Mouse (Mus musculus) lung, embryonic 15.5 days (tissue): ENCODE data around the gene Spast. TPM values are rescaled to one million over a fixed set of nuclear protein-coding genes. Genes with fewer than 3 reads are reported as not detected.

Source experiments
- ATAC-seq: fragments of 200-750 bp; cut with Nextera tagmentation; 2 replicates; pipeline ENCODE4 v1.8.0; 2017; ENCODE audit warnings: moderate number of reproducible peaks, borderline replicate concordance; ENCODE audit not compliant: low FRiP score, low TSS enrichment; ENCODE audit errors: extremely low read depth
- H3K27ac ChIP-seq: fragments of 300-500 bp; sonication (generic); 2 replicates; pipeline ENCODE4 v1.5.1; 2015; ENCODE audit warnings: moderate library complexity, mild to moderate bottlenecking, inconsistent platforms
- H3K27me3 ChIP-seq: fragments of 300-500 bp; sonication (generic); 2 replicates; pipeline ENCODE4 v1.6.1; 2015; ENCODE audit warnings: inconsistent platforms
- H3K36me3 ChIP-seq: fragments of 300-500 bp; sonication (generic); 2 replicates; pipeline ENCODE4 v1.6.1; 2015; ENCODE audit warnings: inconsistent platforms
- H3K4me1 ChIP-seq: fragments of 300-500 bp; sonication (generic); 2 replicates; pipeline ENCODE4 v1.6.1; 2015; ENCODE audit warnings: inconsistent platforms
- H3K4me2 ChIP-seq: fragments of 300-500 bp; sonication (generic); 2 replicates; pipeline ENCODE4 v1.6.1; 2015; ENCODE audit warnings: inconsistent platforms, mild to moderate bottlenecking, moderate library complexity
- H3K4me3 ChIP-seq: fragments of 300-500 bp; sonication (generic); 2 replicates; pipeline ENCODE4 v1.5.1; 2015; ENCODE audit warnings: mild to moderate bottlenecking, inconsistent platforms
- H3K9ac ChIP-seq: fragments of 300-500 bp; sonication (generic); 2 replicates; pipeline ENCODE4 v1.6.1; 2015; ENCODE audit warnings: inconsistent platforms
- H3K9me3 ChIP-seq: fragments of 300-500 bp; sonication (generic); 2 replicates; pipeline ENCODE4 v1.6.1; 2016; ENCODE audit warnings: inconsistent platforms
- WGBS: fragments of 180-500 bp; shearing (Covaris S2); methylation state at CpG from one replicate; pipeline ENCODE4 v1.1.7; 2015; 5-methylcytosine and 5-hydroxymethylcytosine counted together
- polyA plus RNA-seq: library from polyadenylated mRNA; unstranded; fragments of >200 nt; fragmentation: Nextera tagmentation; extraction: Ambion mirVana; gene quantifications from 2 replicates; pipeline ENCODE4 v1.2.1, GENCODE M21; 2015

The Spast gene
- polyA plus RNA-seq, 1 experiment from 2014 or later = 15.6 TPM

GRCm38 (mm10) chr17:74402486-74403222, 63.9 kb downstream of the Spast start:
- Histone ChIP-seq H3K4me2 (no peak overlapping the region), H3K9me3 (no peaks in the 10 kb centered on the region), H3K4me1 (no peaks in the 10 kb centered on the region), H3K36me3 (peaks cover 39% of the 10 kb centered on the region), H3K27me3 (no peaks in the 10 kb centered on the region), H3K9ac (no peak overlapping the region), H3K4me3 (no peak overlapping the region), H3K27ac (no peak overlapping the region)
- WGBS = 88% methylated on average over 12 of the region's 12 CpGs
- no peak for ATAC-seq

GRCm38 (mm10) chr17:74406487-74406886, 67.7 kb downstream of the Spast start:
- no peak for ATAC-seq
- Histone ChIP-seq H3K36me3 (peaks cover 59% of the 10 kb centered on the region), H3K4me1 (no peaks in the 10 kb centered on the region), H3K27ac (no peak overlapping the region), H3K27me3 (no peaks in the 10 kb centered on the region), H3K4me3 (no peak overlapping the region), H3K9ac (no peak overlapping the region), H3K4me2 (no peak overlapping the region), H3K9me3 (no peaks in the 10 kb centered on the region)
- 78% methylated on average over 8 of the region's 8 CpGs for WGBS

DNA sequence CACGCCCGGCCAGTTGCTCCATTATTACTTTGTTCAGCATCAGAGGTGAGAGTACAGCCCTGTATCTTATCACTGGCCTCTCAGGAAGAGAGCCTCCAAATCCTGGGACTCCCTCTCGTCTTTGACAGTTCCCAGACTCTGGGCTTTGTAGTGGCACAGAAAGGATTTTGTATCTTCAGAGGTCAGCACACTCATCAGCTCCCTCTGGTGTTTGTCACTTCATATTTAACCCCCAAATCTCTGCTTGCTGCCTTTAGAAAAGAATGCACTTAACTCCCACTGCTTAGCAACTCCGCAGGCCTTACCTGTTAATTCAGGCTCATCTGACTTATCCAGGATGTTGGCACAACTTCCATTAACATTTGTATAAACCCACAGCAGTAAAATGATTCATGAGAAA, 70.9 kb downstream of the Spast start:
- 60% methylated on average over 4 of the region's 4 CpGs for whole genome bisulfite sequencing
- no peaks in the 10 kb centered on the region for H3K27me3 ChIP-seq
- no peak overlapping the region for H3K4me3 ChIP-seq
- H3K9me3 ChIP-seq = no peaks in the 10 kb centered on the region
- H3K9ac ChIP-seq = no peak overlapping the region
- no peak for ATAC-seq
- H3K4me2 ChIP-seq = no peak overlapping the region
- no peaks in the 10 kb centered on the region for H3K4me1 ChIP-seq
- H3K27ac ChIP-seq = no peak overlapping the region
- peaks cover 63% of the 10 kb centered on the region for H3K36me3 ChIP-seq

DNA sequence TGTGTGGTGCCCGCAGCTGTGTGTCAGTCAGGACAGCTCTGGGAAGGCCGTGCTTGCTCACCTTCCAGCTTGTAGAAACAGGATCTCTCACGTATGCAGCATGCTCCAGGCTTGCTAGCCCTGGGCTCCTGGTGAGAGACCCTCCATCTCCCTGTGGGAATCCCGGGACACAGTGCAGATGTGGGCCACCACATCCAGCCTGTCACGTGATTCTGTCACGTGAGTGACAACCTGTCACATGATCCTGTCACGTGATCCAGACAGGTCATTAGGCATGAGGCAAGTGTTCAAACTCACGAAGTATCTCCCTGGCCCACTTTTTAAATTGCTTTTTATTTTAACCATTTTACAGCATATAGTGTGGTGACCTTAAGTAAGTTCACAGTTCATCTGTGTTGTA, 74.5 kb downstream of the Spast start:
- H3K4me3 ChIP-seq = no peak overlapping the region
- H3K27me3 ChIP-seq = no peaks in the 10 kb centered on the region
- H3K4me1 ChIP-seq = no peaks in the 10 kb centered on the region
- H3K4me2 ChIP-seq = no peak overlapping the region
- H3K9me3 ChIP-seq = no peaks in the 10 kb centered on the region
- WGBS = 84% methylated on average over 8 of the region's 8 CpGs
- no peak for ATAC-seq
- H3K36me3 ChIP-seq = peaks cover 63% of the 10 kb centered on the region
- no peak overlapping the region for H3K27ac ChIP-seq
- H3K9ac ChIP-seq = no peak overlapping the region

- Histone ChIP-seq H3K9ac (no peak overlapping the region), H3K9me3 (no peaks in the 10 kb centered on the region), H3K36me3 (peaks cover 63% of the 10 kb centered on the region), H3K4me1 (no peaks in the 10 kb centered on the region), H3K27me3 (no peaks in the 10 kb centered on the region), H3K4me3 (no peak overlapping the region), H3K27ac (no peak overlapping the region), H3K4me2 (no peak overlapping the region)
- ATAC-seq = no peak
- 56% methylated on average over 1 of the region's 1 CpGs for WGBS
These were observed 75.9 kb downstream of the Spast start for GRCm38 (mm10) chr17:74414671-74415070.

DNA sequence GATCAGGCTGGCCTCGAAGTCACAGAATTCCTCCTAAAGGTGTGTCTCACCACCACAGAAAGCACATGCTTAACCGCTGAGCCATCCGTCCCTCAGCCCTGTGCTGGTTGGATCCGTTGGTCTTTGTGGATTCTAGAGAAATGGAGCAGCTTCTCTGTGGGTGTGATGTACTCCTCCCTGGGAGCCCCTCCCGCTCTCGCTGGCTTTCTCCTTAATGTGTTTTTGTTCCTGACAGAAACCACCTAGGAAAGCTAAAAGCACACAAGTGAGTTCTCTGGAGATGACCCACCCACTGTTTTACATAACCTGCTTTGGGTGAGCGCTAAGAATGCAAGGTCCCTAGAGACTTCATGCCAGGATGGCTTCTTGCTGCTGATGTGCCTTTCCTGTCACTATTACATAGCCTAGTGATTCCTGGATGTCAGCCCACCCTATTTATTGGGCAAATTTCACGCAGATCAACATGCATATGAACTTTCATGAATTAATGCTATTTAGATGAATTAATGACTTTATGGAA, 78.1 kb downstream of the Spast start:
- WGBS = 85% methylated on average over 8 of the region's 8 CpGs
- H3K27me3 ChIP-seq = no peaks in the 10 kb centered on the region
- no peak overlapping the region for H3K4me3 ChIP-seq
- no peak overlapping the region for H3K27ac ChIP-seq
- no peaks in the 10 kb centered on the region for H3K9me3 ChIP-seq
- H3K4me2 ChIP-seq = no peak overlapping the region
- ATAC-seq = no peak
- no peaks in the 10 kb centered on the region for H3K4me1 ChIP-seq
- peaks cover 58% of the 10 kb centered on the region for H3K36me3 ChIP-seq
- no peak overlapping the region for H3K9ac ChIP-seq

DNA sequence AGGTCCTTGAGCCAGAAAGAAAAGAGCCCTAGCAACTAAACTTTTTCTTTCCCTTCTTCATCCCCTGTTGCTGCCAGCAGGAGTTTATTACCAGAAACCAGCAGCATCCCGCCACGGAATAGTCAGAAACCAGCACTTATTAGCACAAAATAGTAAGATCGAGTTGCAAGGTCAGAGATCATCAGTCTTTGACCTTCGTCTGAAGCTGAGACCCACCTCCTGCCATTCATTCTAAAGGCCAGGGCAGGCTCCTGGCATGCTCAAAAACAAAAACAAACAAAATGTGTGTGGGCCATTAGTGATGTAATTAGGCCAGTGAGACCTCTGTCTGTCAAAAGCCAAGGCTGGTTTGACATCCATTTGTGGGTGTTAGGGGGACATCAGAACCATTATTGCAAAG, 79.4 kb downstream of the Spast start:
- 41% methylated on average over 4 of the region's 4 CpGs for WGBS
- no peaks in the 10 kb centered on the region for H3K27me3 ChIP-seq
- no peak overlapping the region for H3K9ac ChIP-seq
- H3K4me2 ChIP-seq = no peak overlapping the region
- H3K9me3 ChIP-seq = no peaks in the 10 kb centered on the region
- ATAC-seq = no peak
- no peaks in the 10 kb centered on the region for H3K4me1 ChIP-seq
- H3K4me3 ChIP-seq = no peak overlapping the region
- H3K36me3 ChIP-seq = peaks cover 59% of the 10 kb centered on the region
- no peak overlapping the region for H3K27ac ChIP-seq

DNA sequence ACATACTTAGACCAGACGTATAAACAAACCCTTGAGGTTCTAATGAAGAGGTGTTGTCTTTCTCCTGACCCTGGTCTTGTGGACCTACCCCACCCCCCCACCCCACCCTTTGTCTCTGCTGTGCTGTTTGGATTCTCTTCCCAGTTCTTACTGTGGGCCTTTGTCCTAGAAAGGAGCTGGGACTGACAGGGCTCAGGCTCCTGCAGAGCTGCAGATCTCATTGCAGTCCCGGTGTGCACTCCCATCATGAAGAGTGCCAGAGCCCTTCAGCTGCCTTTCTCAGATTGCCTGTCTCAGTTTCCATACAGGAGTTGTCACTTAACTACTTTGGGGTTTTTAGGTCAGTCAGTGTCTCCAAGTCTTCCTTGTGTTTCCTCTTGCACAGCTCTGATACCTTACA, 81.9 kb downstream of the Spast start:
- Histone ChIP-seq H3K9me3 (no peaks in the 10 kb centered on the region), H3K4me2 (no peak overlapping the region), H3K36me3 (peaks cover 54% of the 10 kb centered on the region), H3K27me3 (no peaks in the 10 kb centered on the region), H3K4me3 (no peak overlapping the region), H3K4me1 (no peaks in the 10 kb centered on the region), H3K9ac (no peak overlapping the region), H3K27ac (no peak overlapping the region)
- 70% methylated on average over 2 of the region's 2 CpGs for WGBS
- no peak for ATAC-seq

DNA sequence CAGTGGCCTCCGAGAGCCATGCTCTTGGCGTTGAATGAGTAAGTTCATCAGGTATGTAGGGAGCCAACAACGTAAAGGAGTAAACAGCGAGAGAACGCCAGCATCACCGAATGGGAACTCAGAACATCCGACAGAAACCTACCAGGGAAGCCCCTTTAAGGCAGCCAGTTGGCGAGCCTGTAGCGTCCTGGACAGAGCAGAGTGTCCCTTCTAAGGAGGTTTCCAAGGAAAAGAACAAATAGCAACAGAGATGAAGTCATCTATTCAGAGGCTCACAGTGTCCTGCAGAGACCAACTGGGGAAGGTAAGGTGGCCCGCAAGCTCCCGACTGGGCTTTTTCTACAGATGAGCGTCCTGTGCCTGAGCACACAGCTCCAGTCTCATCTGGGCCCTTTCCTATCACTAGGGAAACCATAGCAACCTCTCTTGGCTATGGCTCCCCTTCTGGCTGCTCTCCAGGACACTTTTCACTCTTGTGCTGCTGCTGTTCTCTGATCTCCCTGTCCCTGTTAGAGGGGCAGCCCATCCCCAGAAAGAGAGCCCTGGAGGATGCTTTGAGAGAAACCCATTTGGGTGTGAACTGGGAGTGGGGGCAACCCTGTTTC, 85.7 kb downstream of the Spast start:
- Histone ChIP-seq H3K4me2 (no peak overlapping the region), H3K4me3 (no peak overlapping the region), H3K4me1 (no peaks in the 10 kb centered on the region), H3K27ac (no peak overlapping the region), H3K9me3 (no peaks in the 10 kb centered on the region), H3K36me3 (peaks cover 47% of the 10 kb centered on the region), H3K27me3 (no peaks in the 10 kb centered on the region), H3K9ac (no peak overlapping the region)
- WGBS = 78% methylated on average over 12 of the region's 12 CpGs
- ATAC-seq = no peak

DNA sequence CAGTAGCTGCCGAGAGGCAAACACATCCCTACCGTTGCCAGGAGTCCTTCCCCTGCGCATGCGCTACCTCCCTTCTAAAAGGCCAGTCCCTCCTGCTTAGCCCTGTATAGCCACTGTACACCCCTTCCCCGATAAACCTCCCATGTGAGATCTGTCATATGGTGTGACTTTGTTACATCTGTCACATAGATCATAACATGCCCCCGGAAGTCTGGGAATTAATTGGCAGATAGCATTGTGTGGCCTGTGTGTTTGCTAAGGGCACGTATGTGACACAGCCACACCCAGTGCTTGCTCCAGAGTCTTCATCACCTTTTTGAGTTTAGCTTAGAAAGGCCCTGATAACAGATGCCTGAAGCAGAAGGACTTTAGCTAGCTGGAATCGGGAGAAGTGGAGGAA, 91.3 kb downstream of the Spast start:
- H3K27ac ChIP-seq = no peak overlapping the region
- 69% methylated on average over 8 of the region's 8 CpGs for WGBS
- no peak overlapping the region for H3K4me2 ChIP-seq
- no peaks in the 10 kb centered on the region for H3K27me3 ChIP-seq
- no peaks in the 10 kb centered on the region for H3K9me3 ChIP-seq
- H3K36me3 ChIP-seq = peaks cover 12% of the 10 kb centered on the region; the same call in 1 of the 2 replicates
- H3K4me1 ChIP-seq = no peaks in the 10 kb centered on the region
- H3K4me3 ChIP-seq = no peak overlapping the region
- H3K9ac ChIP-seq = no peak overlapping the region
- ATAC-seq = no peak

DNA sequence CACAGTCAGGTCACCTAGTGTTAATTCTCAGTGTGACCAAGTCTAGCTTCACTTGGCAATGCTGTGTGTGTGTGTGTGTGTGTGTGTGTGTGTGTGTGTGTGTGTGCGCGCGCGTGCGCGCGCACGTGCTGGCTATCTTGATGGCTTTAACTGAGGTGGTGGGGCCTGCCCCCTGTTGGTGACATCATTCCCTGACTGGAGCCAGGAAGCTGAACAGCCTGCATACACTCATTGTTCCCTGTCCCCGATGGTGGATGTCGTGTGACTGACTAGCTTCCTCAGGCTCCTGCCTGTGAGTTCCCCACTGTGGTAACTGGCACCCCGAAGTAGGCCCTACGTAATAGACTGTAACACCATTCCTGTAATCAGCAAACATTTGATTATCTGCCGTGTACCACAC, 92.7 kb downstream of the Spast start:
- H3K27me3 ChIP-seq = no peaks in the 10 kb centered on the region
- peaks cover 10% of the 10 kb centered on the region; the same call in 1 of the 2 replicates for H3K36me3 ChIP-seq
- H3K4me2 ChIP-seq = no peak overlapping the region
- no peak overlapping the region for H3K4me3 ChIP-seq
- H3K9ac ChIP-seq = no peak overlapping the region
- 72% methylated on average over 13 of the region's 13 CpGs for WGBS
- no peaks in the 10 kb centered on the region for H3K9me3 ChIP-seq
- H3K27ac ChIP-seq = no peak overlapping the region
- ATAC-seq = no peak
- H3K4me1 ChIP-seq = no peaks in the 10 kb centered on the region

DNA sequence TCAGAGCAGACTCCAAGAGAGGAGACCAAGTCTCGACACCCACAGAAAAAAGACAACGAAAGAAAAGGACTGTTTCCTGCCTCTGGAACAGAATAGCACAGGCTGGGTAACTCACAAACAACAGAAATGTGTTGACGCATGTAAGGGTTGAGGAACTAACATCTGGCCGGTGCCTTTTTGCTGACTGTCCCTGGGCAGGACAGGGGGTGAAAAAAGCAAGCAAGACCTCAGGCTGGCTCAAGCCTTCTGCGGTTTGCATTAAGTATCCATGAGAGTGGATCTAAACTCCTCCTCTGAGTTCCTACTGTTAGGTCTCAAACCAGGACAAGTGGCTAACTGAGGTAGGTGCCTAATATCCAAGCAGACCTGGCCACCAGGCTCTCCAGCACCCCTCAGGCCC, 93.8 kb downstream of the Spast start:
- Histone ChIP-seq H3K9ac (no peak overlapping the region), H3K27ac (no peak overlapping the region), H3K36me3 (no peaks in the 10 kb centered on the region), H3K27me3 (no peaks in the 10 kb centered on the region), H3K4me2 (no peak overlapping the region), H3K4me1 (no peaks in the 10 kb centered on the region), H3K9me3 (no peaks in the 10 kb centered on the region), H3K4me3 (no peak overlapping the region)
- WGBS = 79% methylated on average over 5 of the region's 5 CpGs
- no peak for ATAC-seq
